Mouse (Mus musculus): ENCODE results near the gene Usp22.

DNA sequence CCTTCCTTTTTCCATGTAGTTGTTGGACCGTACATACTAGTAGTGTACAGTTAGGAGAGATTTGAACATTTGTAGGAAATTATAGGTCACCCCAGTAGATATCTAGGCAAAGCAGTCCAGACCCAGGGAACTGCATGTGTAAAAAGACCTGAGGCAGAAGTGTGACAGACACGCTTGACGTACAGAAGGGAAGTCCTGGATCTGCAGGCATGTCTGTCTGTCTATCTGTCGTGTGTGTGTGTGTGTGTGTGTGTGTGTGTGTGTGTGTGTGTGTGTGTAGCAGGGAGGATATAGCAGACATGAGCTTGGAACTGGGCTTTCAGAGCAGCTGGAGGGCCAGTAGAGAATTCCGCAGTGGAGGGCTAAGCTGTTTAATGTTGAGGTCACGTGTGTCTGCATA is 65.1 kb downstream of the Usp22 start:
- no peak for TF ChIP-seq CTCF (IDR thresholded peaks at IDR 0.05; ENCODE audit: control insufficient read depth, insufficient read depth, low read length)
- TF ChIP-seq POLR2A (IDR thresholded peaks at IDR 0.05; ENCODE audit: borderline replicate concordance, control insufficient read depth, low read depth, low read length), result no peak
